Mouse (Mus musculus): ENCODE measurements around the gene Hnrnph3.

The Hnrnph3 gene

GRCm38 (mm10) chr10:62980039-62980954 lies 43.7 kb downstream of the Hnrnph3 start, which contains the start of gene Rufy2:
TSS of gene Rufy2 (plus strand) at chr10:62980223.
- peak; percentile 88 for DNase-seq

- no peak for DNase-seq
Measured at GRCm38 (mm10) chr10:62979667-62980038, 44.4 kb downstream of the Hnrnph3 start.

GRCm38 (mm10) chr10:62971821-62972220 lies 52.2 kb downstream of the Hnrnph3 start:
- DNase-seq, result peak; percentile 36

- DNase-seq, result no peak
Measured at GRCm38 (mm10) chr10:62966291-62966690, 57.7 kb downstream of the Hnrnph3 start.

- DNase-seq, result no peak
Measured at GRCm38 (mm10) chr10:62965796-62966195, 58.2 kb downstream of the Hnrnph3 start.
